Mouse (Mus musculus) small intestine, adult 2 months (tissue): ENCODE measurements around the gene Map3k15. TPM values are rescaled to one million over a fixed set of nuclear protein-coding genes. Genes with fewer than 3 reads are reported as not detected.

Experiments used
- H3K27ac ChIP-seq: fragments of 200-500 bp; 2 replicates; pipeline ENCODE4 v1.5.1; 2012; ENCODE audit warnings: low read depth, low read length, control low read depth, inconsistent platforms; ENCODE audit not compliant: insufficient read depth
- H3K27me3 ChIP-seq: fragments of 200-500 bp; 2 replicates; pipeline ENCODE4 v1.6.1; 2012; ENCODE audit warnings: mild to moderate bottlenecking, moderate library complexity, low read length, inconsistent platforms; ENCODE audit not compliant: control insufficient read depth, insufficient read depth
- H3K36me3 ChIP-seq: fragments of 200-500 bp; 2 replicates; pipeline ENCODE4 v1.6.1; 2012; ENCODE audit warnings: mild to moderate bottlenecking, low read length, control low read depth, inconsistent platforms; ENCODE audit not compliant: control insufficient read depth, insufficient read depth
- H3K4me1 ChIP-seq: fragments of 200-500 bp; 2 replicates; pipeline ENCODE4 v1.6.1; 2012; ENCODE audit warnings: low read length, inconsistent platforms, mixed read lengths; ENCODE audit not compliant: control insufficient read depth, insufficient read depth, insufficient read length
- H3K4me3 ChIP-seq: fragments of 200-500 bp; 2 replicates; pipeline ENCODE4 v1.5.1; 2012; ENCODE audit warnings: low read depth, mild to moderate bottlenecking, control low read depth, inconsistent platforms, low read length, moderate library complexity
- CTCF ChIP-seq: fragments of 200-500 bp; IDR thresholded peaks from 2 replicates; pipeline ENCODE4 v1.5.1; 2012; ENCODE audit warnings: low read depth, mild to moderate bottlenecking, control low read depth, inconsistent platforms, low read length, moderate library complexity, mixed read lengths; ENCODE audit not compliant: insufficient replicate concordance, insufficient read length; ENCODE audit errors: extremely low read depth
- POLR2A ChIP-seq: fragments of 200-500 bp; IDR thresholded peaks from 2 replicates; pipeline ENCODE4 v1.6.1; 2012; ENCODE audit warnings: low read depth, mild to moderate bottlenecking, control low read depth, inconsistent platforms, low read length, moderate library complexity
- WGBS: fragments of 180-500 bp; shearing (Covaris S2); methylation state at CpG from one replicate; pipeline ENCODE4 v1.1.7; 2018; 5-methylcytosine and 5-hydroxymethylcytosine counted together
- polyA plus RNA-seq: library from polyadenylated mRNA; depleted of rRNA; stranded (reverse); fragments of >200 nt; gene quantifications from 2 replicates; pipeline ENCODE4 v1.2.3, GENCODE M21; 2012

Gene Map3k15
- polyA plus RNA-seq, 1 experiment = 0.35 TPM

DNA sequence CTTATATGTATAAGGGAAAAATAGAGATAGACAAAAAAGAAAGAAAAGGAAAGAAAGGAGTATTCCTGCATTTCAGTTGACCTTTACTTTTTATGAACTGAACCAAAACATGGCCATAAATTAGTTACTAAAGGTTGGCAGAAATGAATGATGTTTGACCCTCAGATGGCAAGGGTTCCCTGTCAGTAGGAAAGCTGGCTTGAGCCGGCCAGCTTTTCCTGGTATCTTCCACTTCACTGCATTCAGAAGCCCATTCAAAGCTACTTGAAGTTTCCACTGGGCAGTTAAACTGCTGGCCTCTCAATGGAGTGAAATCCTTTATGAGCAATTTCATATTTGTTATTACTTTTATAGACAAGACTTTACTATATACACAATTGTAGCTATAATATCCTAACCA, 65.1 kb downstream of the Map3k15 start:
- no peaks in the 10 kb centered on the region for H3K4me1 ChIP-seq
- 76% methylated on average over 1 of the region's 1 CpGs for WGBS
- H3K27me3 ChIP-seq = no peaks in the 10 kb centered on the region
- TF ChIP-seq CTCF (no peak), POLR2A (no peak)
- H3K27ac ChIP-seq = no peak overlapping the region
- H3K4me3 ChIP-seq = no peak overlapping the region
- H3K36me3 ChIP-seq = no peaks in the 10 kb centered on the region

DNA sequence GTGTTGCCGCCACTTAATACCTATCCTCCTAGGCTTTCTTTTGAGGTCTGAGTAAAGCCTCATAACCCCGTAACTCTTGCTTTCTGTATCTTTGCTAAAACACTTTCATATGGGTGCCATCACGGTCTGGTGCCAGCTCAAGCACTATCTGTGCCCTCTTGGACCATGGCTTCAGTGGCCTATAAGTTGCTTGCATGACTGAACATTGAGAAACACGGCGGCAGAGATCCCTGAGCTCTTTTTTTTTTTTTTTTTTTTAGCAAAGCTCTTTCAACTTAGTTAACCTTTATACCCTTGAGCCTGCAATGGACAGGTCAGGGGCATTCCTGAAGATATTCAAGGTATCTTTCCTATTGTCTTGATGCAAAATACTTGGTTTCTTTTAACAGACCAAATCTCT, 66.4 kb downstream of the Map3k15 start:
- Histone ChIP-seq H3K27me3 (no peaks in the 10 kb centered on the region), H3K4me3 (no peak overlapping the region), H3K4me1 (no peaks in the 10 kb centered on the region), H3K36me3 (no peaks in the 10 kb centered on the region), H3K27ac (no peak overlapping the region)
- TF ChIP-seq POLR2A = no peak
- TF ChIP-seq CTCF = no peak
- WGBS = 74% methylated on average over 5 of the region's 5 CpGs

DNA sequence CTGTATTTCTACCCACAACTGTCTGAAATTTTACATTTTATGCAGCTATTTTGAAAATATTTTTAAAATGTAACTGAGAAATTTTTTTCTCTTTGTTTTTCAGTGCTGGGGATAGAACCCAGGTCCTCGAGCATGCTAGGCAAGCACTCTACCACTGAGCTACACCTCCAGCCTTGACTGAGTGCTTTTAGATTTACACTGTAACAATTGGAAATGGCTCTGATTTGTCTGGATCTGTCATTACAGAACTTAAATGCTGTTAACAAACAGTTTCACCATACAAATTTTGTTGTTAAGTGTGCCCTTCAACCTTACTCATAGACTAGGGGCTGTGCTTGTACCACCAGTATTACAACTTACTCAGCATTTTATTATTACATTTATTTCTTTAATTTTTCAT, 103.7 kb downstream of the Map3k15 start:
- Histone ChIP-seq H3K4me1 (no peaks in the 10 kb centered on the region), H3K36me3 (no peaks in the 10 kb centered on the region), H3K4me3 (no peak overlapping the region), H3K27ac (no peak overlapping the region), H3K27me3 (no peaks in the 10 kb centered on the region)
- WGBS = 79% methylated on average over 1 of the region's 1 CpGs
- TF ChIP-seq CTCF (no peak), POLR2A (no peak)

DNA sequence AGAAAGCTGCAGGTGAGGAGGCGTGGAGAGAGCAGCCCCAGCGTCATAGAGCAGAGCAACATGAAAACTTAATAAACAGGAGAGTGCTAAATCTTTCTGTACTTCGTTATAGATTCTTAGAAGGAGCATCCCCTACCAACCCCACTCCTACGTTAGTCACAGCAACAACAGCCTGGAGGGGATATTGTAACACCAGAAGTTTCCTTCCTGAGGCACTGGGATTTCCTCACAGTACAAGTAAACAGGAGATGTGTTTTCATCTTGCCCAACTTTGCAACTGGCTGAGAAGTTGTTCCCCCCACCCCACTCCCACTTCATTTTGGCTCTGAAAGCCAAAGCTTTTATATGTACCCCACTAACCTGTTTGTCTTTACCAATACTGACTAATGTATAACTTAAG, 119.6 kb downstream of the Map3k15 start:
- H3K36me3 ChIP-seq = no peaks in the 10 kb centered on the region
- 85% methylated on average over 4 of the region's 4 CpGs for WGBS
- no peaks in the 10 kb centered on the region for H3K4me1 ChIP-seq
- no peak overlapping the region for H3K4me3 ChIP-seq
- H3K27ac ChIP-seq = no peak overlapping the region
- no peak for TF ChIP-seq POLR2A
- H3K27me3 ChIP-seq = no peaks in the 10 kb centered on the region

DNA sequence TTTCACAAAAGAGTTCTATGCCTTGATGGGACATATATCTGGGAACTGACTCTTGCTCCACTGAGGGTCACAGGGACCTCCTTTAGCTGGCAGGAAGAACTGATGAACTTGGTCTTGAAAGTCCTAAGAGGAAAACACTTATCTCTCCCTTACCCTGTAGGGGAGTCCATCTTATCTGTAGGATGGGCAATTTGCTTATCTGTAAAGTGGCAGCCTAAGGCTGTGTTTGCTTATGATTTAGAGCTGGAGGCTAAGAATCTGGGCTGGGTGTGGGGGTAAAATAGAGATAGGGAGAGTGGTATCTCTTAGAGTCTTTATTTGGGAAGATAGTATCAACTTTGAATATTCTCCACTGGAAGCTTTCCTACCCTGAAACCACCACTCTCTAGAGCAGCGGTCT, 125.5 kb downstream of the Map3k15 start:
- Histone ChIP-seq H3K27ac (no peak overlapping the region), H3K36me3 (no peaks in the 10 kb centered on the region), H3K4me3 (no peak overlapping the region), H3K4me1 (no peaks in the 10 kb centered on the region), H3K27me3 (no peaks in the 10 kb centered on the region)
- TF ChIP-seq CTCF (no peak), POLR2A (no peak)
- WGBS = 68% methylated on average over 1 of the region's 1 CpGs

DNA sequence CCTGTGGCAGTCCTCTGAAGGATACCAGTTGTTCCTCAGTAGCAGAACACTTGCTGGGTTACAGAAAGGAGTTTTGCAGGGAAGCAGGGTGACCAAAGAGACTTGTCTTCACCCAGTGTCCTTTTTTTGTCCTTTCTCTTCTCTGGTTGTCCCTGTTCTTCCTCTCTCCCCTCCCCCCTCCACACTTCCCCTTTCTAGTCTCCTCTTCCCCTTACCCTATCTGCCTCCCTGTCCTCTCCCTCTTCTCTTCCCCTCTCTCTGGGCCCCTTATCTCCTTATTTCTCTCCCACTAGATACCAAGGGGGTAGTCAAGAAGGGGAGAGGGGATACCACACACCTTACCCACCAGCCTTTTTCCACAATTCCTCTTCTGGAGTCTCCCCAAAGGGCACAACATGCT, 127.8 kb downstream of the Map3k15 start:
- no peak overlapping the region for H3K4me3 ChIP-seq
- peak overlapping the region; percentile 35; the same call in 1 of the 2 replicates for H3K27ac ChIP-seq

DNA sequence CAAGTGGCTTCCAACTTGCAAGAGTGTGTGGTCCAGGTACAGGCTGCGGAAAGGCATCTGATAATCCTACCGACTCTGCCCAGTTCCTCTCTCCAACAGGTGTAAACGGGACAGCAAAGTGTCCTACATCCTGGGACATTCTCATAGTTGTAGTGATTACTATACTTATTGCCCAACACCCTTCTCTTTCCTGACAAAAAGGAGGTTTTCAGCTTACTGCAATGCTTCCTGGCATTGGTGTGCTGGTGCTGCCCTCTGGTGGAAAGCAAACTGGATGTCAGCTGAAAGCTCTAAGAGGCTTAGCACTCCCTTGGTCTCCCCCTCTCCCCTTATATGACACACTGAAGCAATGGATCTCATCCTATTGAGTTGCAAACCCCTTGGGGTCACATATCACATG, 128.4 kb downstream of the Map3k15 start:
- no peak overlapping the region for H3K27ac ChIP-seq
- no peak overlapping the region for H3K4me3 ChIP-seq
- H3K4me1 ChIP-seq = no peaks in the 10 kb centered on the region
- WGBS = 57% methylated on average over 3 of the region's 3 CpGs
- TF ChIP-seq POLR2A (no peak), CTCF (peak; percentile 46; the same call in 1 of the 2 replicates)
- peaks cover 11% of the 10 kb centered on the region for H3K36me3 ChIP-seq
- no peaks in the 10 kb centered on the region for H3K27me3 ChIP-seq

More for the DNA sequence above, 127.8 kb downstream of the Map3k15 start:
- Histone ChIP-seq H3K36me3 (peaks cover 7% of the 10 kb centered on the region; the same call in 1 of the 2 replicates), H3K27me3 (no peaks in the 10 kb centered on the region), H3K4me1 (no peaks in the 10 kb centered on the region)
- TF ChIP-seq POLR2A (no peak), CTCF (no peak)

DNA sequence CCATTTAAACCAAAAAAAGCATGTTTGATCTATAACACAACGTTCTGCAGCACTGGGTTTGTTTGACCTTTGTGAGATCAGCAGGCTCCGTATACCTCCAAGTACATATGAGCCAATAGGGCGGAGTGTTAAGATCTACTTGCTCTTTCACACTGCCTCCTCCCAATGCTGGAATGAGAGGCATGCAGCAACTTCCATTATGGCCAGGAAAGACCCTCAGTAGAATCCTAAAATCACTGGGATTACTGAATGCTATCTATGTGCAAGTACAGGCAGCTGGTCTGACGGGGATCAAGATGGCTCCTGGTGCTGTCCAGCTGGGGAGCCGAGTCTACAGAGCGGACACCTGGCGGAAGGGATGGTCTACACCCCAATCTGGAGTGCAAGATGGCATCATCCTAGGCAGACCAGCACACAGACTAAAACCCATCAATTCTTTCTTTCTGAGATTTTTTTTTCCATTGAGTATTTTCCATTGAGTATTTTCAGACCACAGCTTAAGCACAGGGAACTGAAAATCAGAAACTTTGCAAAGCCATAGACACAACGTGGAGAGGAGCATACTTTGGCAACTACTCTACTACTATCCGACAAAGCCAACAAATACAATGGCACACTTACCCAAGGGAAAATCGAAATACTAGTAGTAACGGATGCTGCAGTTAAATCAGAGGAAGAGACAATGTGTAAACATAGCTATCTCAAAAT, 146.1 kb downstream of the Map3k15 start:
- Histone ChIP-seq H3K27ac (no peak overlapping the region), H3K4me1 (peaks cover 7% of the 10 kb centered on the region), H3K27me3 (no peaks in the 10 kb centered on the region), H3K4me3 (no peak overlapping the region), H3K36me3 (peaks cover 22% of the 10 kb centered on the region)
- TF ChIP-seq POLR2A = no peak
- TF ChIP-seq CTCF = no peak
- 58% methylated on average over 11 of the region's 11 CpGs for WGBS
